Mouse (Mus musculus) liver, embryonic 14.5 days (tissue): ENCODE data around the gene Ttll8.

Source experiments
- CTCF ChIP-seq: IDR thresholded peaks from 2 replicates; pipeline ENCODE4 v1.5.1; 2016; ENCODE audit warnings: antibody characterized with exemption, low read depth, control low read depth
- EP300 ChIP-seq: IDR thresholded peaks from 2 replicates; pipeline ENCODE4 v1.6.1; 2016; ENCODE audit warnings: antibody characterized with exemption, low read depth

GRCm38 (mm10) chr15:88889994-88890393, 64.2 kb downstream of the Ttll8 start:
- no peak for TF ChIP-seq CTCF
- TF ChIP-seq EP300 = no peak
